Mouse (Mus musculus): ENCODE measurements around the gene Gdf15. TPM values are rescaled to one million over a fixed set of nuclear protein-coding genes. Genes with fewer than 3 reads are reported as not detected.
"Not testable (repeated sequence)": the region's sequence is repeated elsewhere in the genome, so short reads cannot be mapped to it uniquely, and the experiment has no call there.

The Gdf15 gene
- polyA plus RNA-seq, 1 experiment: 1.9 TPM

GRCm38 (mm10) chr8:70591569-70591968 is 40.7 kb downstream of the Gdf15 start:
- no peak overlapping the region for H3K9ac ChIP-seq (ENCODE audit: low read depth, poor library complexity, severe bottlenecking)

GRCm38 (mm10) chr8:70587955-70588354 is 44.3 kb downstream of the Gdf15 start:
- not testable (repeated sequence) for H3K9me3 ChIP-seq (replicated peaks; ENCODE audit: control insufficient read depth, insufficient read depth, low read length, poor library complexity, severe bottlenecking); H3K4me1 ChIP-seq (ENCODE audit: control insufficient read depth, insufficient read depth, low read length); H3K4me3 ChIP-seq (ENCODE audit: low read depth, low read length)

More at GRCm38 (mm10) chr8:70591569-70591968, 40.7 kb downstream of the Gdf15 start:
- Histone ChIP-seq H3K27ac (ENCODE audit: insufficient read depth, low read length) (no peak overlapping the region), H3K4me3 (ENCODE audit: low read depth, low read length) (peak overlapping the region; percentile 22; the same call in 1 of the 2 replicates), H3K36me3 (ENCODE audit: control insufficient read depth, insufficient read depth, low read length, poor library complexity, severe bottlenecking) (no peaks in the 10 kb centered on the region; the same call in 1 of the 2 replicates), H3K27me3 (ENCODE audit: control insufficient read depth, insufficient read depth, low read length, poor library complexity, severe bottlenecking) (no peaks in the 10 kb centered on the region), H3K9me3 (replicated peaks; ENCODE audit: control insufficient read depth, insufficient read depth, low read length, poor library complexity, severe bottlenecking) (no peaks in the 10 kb centered on the region), H3K4me1 (ENCODE audit: control insufficient read depth, insufficient read depth, low read length) (peaks cover 2% of the 10 kb centered on the region)
- TF ChIP-seq POLR2A (IDR thresholded peaks at IDR 0.05; ENCODE audit: insufficient read depth, low read length): no peak

GRCm38 (mm10) chr8:70585258-70585652 is 47.0 kb downstream of the Gdf15 start:
- TF ChIP-seq POLR2A (IDR thresholded peaks at IDR 0.05; ENCODE audit: insufficient read depth, low read length) (no peak), EP300 (IDR thresholded peaks at IDR 0.05; ENCODE audit: insufficient read depth, low read depth, low read length) (no peak), CTCF (IDR thresholded peaks at IDR 0.05; ENCODE audit: low read depth, low read length) (peak; percentile 74)
- H3K9me3 ChIP-seq (replicated peaks; ENCODE audit: control insufficient read depth, insufficient read depth, low read length, poor library complexity, severe bottlenecking): no peaks in the 10 kb centered on the region
- no peak overlapping the region for H3K4me3 ChIP-seq (ENCODE audit: low read depth, low read length)
- no peaks in the 10 kb centered on the region for H3K27me3 ChIP-seq (ENCODE audit: control insufficient read depth, insufficient read depth, low read length, poor library complexity, severe bottlenecking)
- no peak overlapping the region for H3K9ac ChIP-seq (ENCODE audit: low read depth, poor library complexity, severe bottlenecking)
- peaks cover 18% of the 10 kb centered on the region for H3K36me3 ChIP-seq (ENCODE audit: control insufficient read depth, insufficient read depth, low read length, poor library complexity, severe bottlenecking)
- peak overlapping the region; percentile 4; the same call in 1 of the 2 replicates for H3K27ac ChIP-seq (ENCODE audit: insufficient read depth, low read length)
- no peaks in the 10 kb centered on the region for H3K4me1 ChIP-seq (ENCODE audit: control insufficient read depth, insufficient read depth, low read length)

More at GRCm38 (mm10) chr8:70587955-70588354, 44.3 kb downstream of the Gdf15 start:
- not testable (repeated sequence) for H3K27me3 ChIP-seq (ENCODE audit: control insufficient read depth, insufficient read depth, low read length, poor library complexity, severe bottlenecking); H3K9ac ChIP-seq (ENCODE audit: low read depth, poor library complexity, severe bottlenecking); H3K27ac ChIP-seq (ENCODE audit: insufficient read depth, low read length); H3K36me3 ChIP-seq (ENCODE audit: control insufficient read depth, insufficient read depth, low read length, poor library complexity, severe bottlenecking)

DNA sequence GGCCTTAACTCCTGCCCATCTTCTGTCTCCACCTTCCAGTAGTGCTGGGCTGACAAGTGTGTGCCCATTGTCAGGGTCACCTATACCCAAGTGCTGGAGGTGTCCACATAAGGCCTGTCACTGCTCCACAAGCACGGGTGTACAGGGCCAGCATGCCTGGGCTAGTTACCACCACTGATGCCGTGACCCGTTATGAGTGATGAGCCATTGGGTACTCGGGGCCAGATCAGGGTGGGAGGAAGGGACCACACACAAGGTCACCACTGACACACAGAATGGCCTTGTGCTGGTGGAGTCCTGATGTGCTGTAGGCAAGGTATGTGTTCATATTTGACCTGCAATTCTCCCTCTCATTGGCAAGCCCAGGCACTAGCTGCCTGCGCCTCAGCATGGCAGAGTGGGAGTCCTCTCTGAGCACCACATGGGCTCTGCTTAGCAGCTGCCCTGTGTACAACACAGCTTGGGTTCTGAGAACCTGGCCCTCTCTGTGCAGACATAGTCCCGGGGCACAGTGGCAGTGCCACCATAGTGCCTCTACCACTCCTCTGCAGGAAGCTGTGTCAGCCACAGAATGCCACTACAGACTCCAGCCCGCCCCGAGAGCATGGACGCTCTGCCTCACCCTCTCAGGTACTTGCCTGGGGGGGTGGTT is 47.5 kb downstream of the Gdf15 start:
- peak overlapping the region; percentile 4 for H3K27ac ChIP-seq (ENCODE audit: insufficient read depth, low read length)
- no peak overlapping the region for H3K9ac ChIP-seq (ENCODE audit: low read depth, poor library complexity, severe bottlenecking)
- H3K4me3 ChIP-seq (ENCODE audit: low read depth, low read length): no peak overlapping the region
- TF ChIP-seq POLR2A (IDR thresholded peaks at IDR 0.05; ENCODE audit: insufficient read depth, low read length) (no peak), EP300 (IDR thresholded peaks at IDR 0.05; ENCODE audit: insufficient read depth, low read depth, low read length) (no peak), CTCF (IDR thresholded peaks at IDR 0.05; ENCODE audit: low read depth, low read length) (no peak)
- no peaks in the 10 kb centered on the region for H3K27me3 ChIP-seq (ENCODE audit: control insufficient read depth, insufficient read depth, low read length, poor library complexity, severe bottlenecking)
- no peaks in the 10 kb centered on the region for H3K4me1 ChIP-seq (ENCODE audit: control insufficient read depth, insufficient read depth, low read length)
- no peaks in the 10 kb centered on the region for H3K9me3 ChIP-seq (replicated peaks; ENCODE audit: control insufficient read depth, insufficient read depth, low read length, poor library complexity, severe bottlenecking)
- peaks cover 18% of the 10 kb centered on the region for H3K36me3 ChIP-seq (ENCODE audit: control insufficient read depth, insufficient read depth, low read length, poor library complexity, severe bottlenecking)

- Histone ChIP-seq H3K36me3 (ENCODE audit: control insufficient read depth, insufficient read depth, low read length, poor library complexity, severe bottlenecking) (peaks cover 18% of the 10 kb centered on the region), H3K27me3 (ENCODE audit: control insufficient read depth, insufficient read depth, low read length, poor library complexity, severe bottlenecking) (no peaks in the 10 kb centered on the region), H3K9ac (ENCODE audit: low read depth, poor library complexity, severe bottlenecking) (no peak overlapping the region), H3K4me3 (ENCODE audit: low read depth, low read length) (no peak overlapping the region), H3K4me1 (ENCODE audit: control insufficient read depth, insufficient read depth, low read length) (no peaks in the 10 kb centered on the region), H3K27ac (ENCODE audit: insufficient read depth, low read length) (peak overlapping the region; percentile 16; the same call in 1 of the 2 replicates), H3K9me3 (replicated peaks; ENCODE audit: control insufficient read depth, insufficient read depth, low read length, poor library complexity, severe bottlenecking) (no peaks in the 10 kb centered on the region)
- TF ChIP-seq POLR2A (IDR thresholded peaks at IDR 0.05; ENCODE audit: insufficient read depth, low read length): no peak
- no peak for TF ChIP-seq CTCF (IDR thresholded peaks at IDR 0.05; ENCODE audit: low read depth, low read length)
- TF ChIP-seq EP300 (IDR thresholded peaks at IDR 0.05; ENCODE audit: insufficient read depth, low read depth, low read length): no peak
Observed at GRCm38 (mm10) chr8:70583476-70584387, 48.5 kb downstream of the Gdf15 start.

Other genes starting within 250 kb of the Gdf15 start
- 7.7 and 9.6 TPM in 2 replicates for gene Crtc1, start 192.9 kb downstream of the Gdf15 start, polyA plus RNA-seq (2011; ENCODE audit: insufficient read depth, insufficient read length, low read depth, missing spikeins)
- 27.4 and 33.7 TPM in 2 replicates for gene Klhl26, start 155.5 kb downstream of the Gdf15 start, polyA plus RNA-seq (2011; ENCODE audit: insufficient read depth, insufficient read length, low read depth, missing spikeins)
- gene Tmem59l, start 145.1 kb downstream of the Gdf15 start, polyA plus RNA-seq (2011; ENCODE audit: insufficient read depth, insufficient read length, low read depth, missing spikeins): 3.3 and 4.2 TPM in 2 replicates
- 6.1 and 7.5 TPM in 2 replicates for gene Crlf1, start 139.3 kb downstream of the Gdf15 start, polyA plus RNA-seq (2011; ENCODE audit: insufficient read depth, insufficient read length, low read depth, missing spikeins)
- 40.0 and 43.7 TPM in 2 replicates for gene Rex1bd, start 125.7 kb downstream of the Gdf15 start, polyA plus RNA-seq (2011; ENCODE audit: insufficient read depth, insufficient read length, low read depth, missing spikeins)
- gene Uba52, start 121.7 kb downstream of the Gdf15 start, polyA plus RNA-seq (2011; ENCODE audit: insufficient read depth, insufficient read length, low read depth, missing spikeins): 1,157 and 1,272 TPM in 2 replicates
- 80.5 and 87.3 TPM in 2 replicates for gene Fkbp8, start 104.7 kb downstream of the Gdf15 start, polyA plus RNA-seq (2011; ENCODE audit: insufficient read depth, insufficient read length, low read depth, missing spikeins)
- gene Kxd1, start 104.5 kb downstream of the Gdf15 start, polyA plus RNA-seq (2011; ENCODE audit: insufficient read depth, insufficient read length, low read depth, missing spikeins): 57.4 and 63.5 TPM in 2 replicates
- 12.4 and 13.2 TPM in 2 replicates for gene Ell, start 93.0 kb downstream of the Gdf15 start, polyA plus RNA-seq (2011; ENCODE audit: insufficient read depth, insufficient read length, low read depth, missing spikeins)
- gene Isyna1, start 38.1 kb downstream of the Gdf15 start, polyA plus RNA-seq (2011; ENCODE audit: insufficient read depth, insufficient read length, low read depth, missing spikeins): 61.5 and 72.3 TPM in 2 replicates
- 49.9 and 50.2 TPM in 2 replicates for gene Ssbp4, start 23.6 kb downstream of the Gdf15 start, polyA plus RNA-seq (2011; ENCODE audit: insufficient read depth, insufficient read length, low read depth, missing spikeins)
- gene Lrrc25, start 16.3 kb downstream of the Gdf15 start, polyA plus RNA-seq (2011; ENCODE audit: insufficient read depth, insufficient read length, low read depth, missing spikeins): not detected in 2 replicates
- gene Pgpep1, start 27.9 kb upstream of the Gdf15 start, polyA plus RNA-seq (2011; ENCODE audit: insufficient read depth, insufficient read length, low read depth, missing spikeins): 30.2 and 44.4 TPM in 2 replicates
- gene Lsm4, start 40.8 kb upstream of the Gdf15 start, polyA plus RNA-seq (2011; ENCODE audit: insufficient read depth, insufficient read length, low read depth, missing spikeins): 211 TPM in 2 replicates
- 56.6 and 66.4 TPM in 2 replicates for gene Jund, start 66.5 kb upstream of the Gdf15 start, polyA plus RNA-seq (2011; ENCODE audit: insufficient read depth, insufficient read length, low read depth, missing spikeins)
- gene Iqcn, start 71.0 kb upstream of the Gdf15 start, polyA plus RNA-seq (2011; ENCODE audit: insufficient read depth, insufficient read length, low read depth, missing spikeins): not detected in 2 replicates
- gene Gm3336, start 86.1 kb upstream of the Gdf15 start, polyA plus RNA-seq (2011; ENCODE audit: insufficient read depth, insufficient read length, low read depth, missing spikeins): 0.99 and 2.5 TPM in 2 replicates
- gene Pde4c, start 91.3 kb upstream of the Gdf15 start, polyA plus RNA-seq (2011; ENCODE audit: insufficient read depth, insufficient read length, low read depth, missing spikeins): 1.9 and 2.3 TPM in 2 replicates
- gene Rab3a, start 122.2 kb upstream of the Gdf15 start, polyA plus RNA-seq (2011; ENCODE audit: insufficient read depth, insufficient read length, low read depth, missing spikeins): 6.2 and 6.3 TPM in 2 replicates
- 17.7 and 19.1 TPM in 2 replicates for gene Mpv17l2, start 128.5 kb upstream of the Gdf15 start, polyA plus RNA-seq (2011; ENCODE audit: insufficient read depth, insufficient read length, low read depth, missing spikeins)
- 20.1 and 25.1 TPM in 2 replicates for gene Pik3r2, start 144.3 kb upstream of the Gdf15 start, polyA plus RNA-seq (2011; ENCODE audit: insufficient read depth, insufficient read length, low read depth, missing spikeins)
- 9.1 and 10.9 TPM in 2 replicates for gene Mast3, start 172.6 kb upstream of the Gdf15 start, polyA plus RNA-seq (2011; ENCODE audit: insufficient read depth, insufficient read length, low read depth, missing spikeins)
- gene Il12rb1, start 176.0 kb upstream of the Gdf15 start, polyA plus RNA-seq (2011; ENCODE audit: insufficient read depth, insufficient read length, low read depth, missing spikeins): 1.1 and 2.0 TPM in 2 replicates
- 11.1 and 12.1 TPM in 2 replicates for gene Arrdc2, start 207.3 kb upstream of the Gdf15 start, polyA plus RNA-seq (2011; ENCODE audit: insufficient read depth, insufficient read length, low read depth, missing spikeins)
- gene Kcnn1, start 230.8 kb upstream of the Gdf15 start, polyA plus RNA-seq (2011; ENCODE audit: insufficient read depth, insufficient read length, low read depth, missing spikeins): 3.2 and 3.5 TPM in 2 replicates
- 62.8 and 67.2 TPM in 2 replicates for gene Ccdc124, start 241.5 kb upstream of the Gdf15 start, polyA plus RNA-seq (2011; ENCODE audit: insufficient read depth, insufficient read length, low read depth, missing spikeins)